Mouse (Mus musculus): ENCODE data around the gene Nudt14. TPM values are rescaled to one million over a fixed set of nuclear protein-coding genes. Genes with fewer than 3 reads are reported as not detected.

The Nudt14 gene
- polyA plus RNA-seq, 1 experiment from 2014 or later: 55.9 TPM

DNA sequence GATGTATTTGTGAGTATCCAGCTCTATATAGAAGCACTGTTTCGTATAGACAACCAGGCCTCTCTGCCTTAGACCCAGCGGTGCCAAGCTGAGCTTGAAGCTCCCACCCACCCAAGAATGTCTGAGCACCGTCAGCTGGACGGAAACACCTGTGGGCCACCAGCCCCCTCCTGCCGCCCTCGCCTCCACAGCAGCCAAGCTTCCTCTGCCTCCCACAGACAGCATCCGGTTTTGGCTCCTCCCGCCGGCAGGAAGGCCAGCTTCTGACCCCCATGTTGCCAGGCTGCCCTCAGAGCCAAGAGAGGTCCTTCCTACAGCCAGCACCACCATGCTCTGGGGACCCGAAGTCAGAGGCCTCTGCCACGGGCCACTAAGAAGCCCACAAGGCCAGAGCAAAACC, 27.4 kb downstream of the Nudt14 start:
- DNase-seq (ENCODE audit: low read depth, low spot score): no peak
- in situ Hi-C loops (cut with MboI; ENCODE audit: low pct_unique_long_range_greater_than_20kb): no loop called here
- no peak for TF ChIP-seq CTCF (IDR thresholded peaks at IDR 0.05)
- ChIA-PET POLR2A (no interaction called here), CTCF (no interaction called here)
- no peak for ATAC-seq
- no peaks in the 10 kb centered on the region for H3K27me3 ChIP-seq

GRCm38 (mm10) chr12:112912951-112913745, 28.8 kb downstream of the Nudt14 start:
- H3K27me3 ChIP-seq: no peaks in the 10 kb centered on the region
- no peak for TF ChIP-seq CTCF (IDR thresholded peaks at IDR 0.05)
- ATAC-seq (no peak), DNase-seq (ENCODE audit: low read depth, low spot score) (no peak)
- in situ Hi-C loops (cut with MboI; ENCODE audit: low pct_unique_long_range_greater_than_20kb): no loop called here
- CTCF ChIA-PET: no interaction called here
- POLR2A ChIA-PET: no interaction called here

GRCm38 (mm10) chr12:112911701-112912100, 30.2 kb downstream of the Nudt14 start:
- ATAC-seq (no peak), DNase-seq (ENCODE audit: low read depth, low spot score) (no peak)
- CTCF ChIA-PET: no interaction called here
- no peak for TF ChIP-seq CTCF (IDR thresholded peaks at IDR 0.05)
- no peaks in the 10 kb centered on the region for H3K27me3 ChIP-seq
- POLR2A ChIA-PET: no interaction called here
- in situ Hi-C loops (cut with MboI; ENCODE audit: low pct_unique_long_range_greater_than_20kb): no loop called here

DNA sequence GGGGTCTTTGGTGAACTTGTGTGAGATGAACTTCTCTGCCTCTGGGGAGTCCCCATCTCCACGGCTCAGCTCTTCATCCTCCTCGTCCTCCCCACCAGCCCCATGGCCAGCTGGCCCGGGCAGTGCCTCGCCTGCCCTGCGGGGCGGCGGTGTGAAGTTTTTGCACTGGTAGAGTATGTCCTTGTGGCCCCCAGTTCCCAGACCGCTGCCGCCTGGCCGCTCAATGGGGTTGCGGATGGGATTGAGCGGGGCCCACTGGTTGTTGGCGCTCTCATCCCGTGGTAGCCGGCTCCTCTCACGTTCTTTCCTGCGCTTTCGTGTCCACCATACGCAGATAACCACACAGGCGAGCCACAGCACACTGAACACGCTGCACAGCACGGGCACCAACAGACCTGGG, 32.9 kb downstream of the Nudt14 start:
- ATAC-seq: no peak
- ChIA-PET POLR2A (no interaction called here), CTCF (no interaction called here)
- TF ChIP-seq CTCF (IDR thresholded peaks at IDR 0.05): no peak
- in situ Hi-C loops (cut with MboI; ENCODE audit: low pct_unique_long_range_greater_than_20kb): no loop called here
- no peaks in the 10 kb centered on the region for H3K27me3 ChIP-seq
- DNase-seq (ENCODE audit: low read depth, low spot score): no peak

- no peaks in the 10 kb centered on the region for H3K27me3 ChIP-seq
- ATAC-seq (no peak), DNase-seq (ENCODE audit: low read depth, low spot score) (no peak)
- in situ Hi-C loops (cut with MboI; ENCODE audit: low pct_unique_long_range_greater_than_20kb): no loop called here
- CTCF ChIA-PET: no interaction called here
- POLR2A ChIA-PET: no interaction called here
- TF ChIP-seq CTCF (IDR thresholded peaks at IDR 0.05): no peak
Observed at GRCm38 (mm10) chr12:112905001-112905400, 36.9 kb downstream of the Nudt14 start.

DNA sequence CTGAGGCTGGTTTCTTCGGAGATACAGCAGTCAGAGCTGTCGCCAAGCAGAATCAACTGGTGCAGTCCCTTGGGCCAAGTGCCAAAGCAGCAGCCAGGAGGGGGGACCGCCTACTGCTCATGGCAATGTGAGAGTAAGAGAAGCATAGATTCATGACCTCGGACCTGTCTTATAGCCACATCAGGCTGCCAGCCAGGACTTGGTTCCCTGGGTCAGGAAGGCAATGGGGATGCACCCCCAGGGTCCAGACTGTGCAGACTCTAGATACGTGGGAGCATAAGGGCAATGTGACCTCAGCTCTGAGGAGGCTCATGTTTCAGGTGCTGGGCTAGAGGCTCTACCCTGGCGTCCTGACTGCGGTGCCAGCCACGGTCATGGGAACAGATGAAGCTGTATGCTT, 38.0 kb downstream of the Nudt14 start:
- DNase-seq (ENCODE audit: low read depth, low spot score): no peak
- CTCF ChIA-PET: no interaction called here

DNA sequence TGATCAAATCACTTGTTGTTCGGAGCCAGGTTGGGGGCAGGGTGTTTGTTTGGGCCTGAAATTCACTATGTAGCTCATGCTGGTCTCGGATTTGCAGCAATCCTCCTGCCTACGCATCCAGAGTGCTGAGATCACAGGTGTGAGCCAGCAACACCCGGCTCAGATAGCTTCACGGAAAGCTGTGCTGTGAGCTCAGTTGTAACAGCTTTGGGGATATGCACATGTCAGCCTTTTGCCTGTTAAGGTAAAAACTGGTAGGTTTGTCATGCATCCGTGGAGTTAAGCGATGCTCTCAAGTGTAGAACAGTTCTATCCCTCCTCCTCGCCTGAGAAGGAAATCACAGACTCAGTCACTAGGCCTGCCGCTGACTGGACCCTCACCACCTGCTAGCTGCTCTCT, 41.3 kb downstream of the Nudt14 start:
- H3K27me3 ChIP-seq: no peaks in the 10 kb centered on the region
- DNase-seq (ENCODE audit: low read depth, low spot score) (no peak), ATAC-seq (no peak)
- in situ Hi-C loops (cut with MboI; ENCODE audit: low pct_unique_long_range_greater_than_20kb): no loop called here
- ChIA-PET CTCF (no interaction called here), POLR2A (no interaction called here)
- no peak for TF ChIP-seq CTCF (IDR thresholded peaks at IDR 0.05)

More for the DNA sequence above, 38.0 kb downstream of the Nudt14 start:
- ATAC-seq: no peak
- TF ChIP-seq CTCF (IDR thresholded peaks at IDR 0.05): no peak
- in situ Hi-C loops (cut with MboI; ENCODE audit: low pct_unique_long_range_greater_than_20kb): no loop called here
- POLR2A ChIA-PET: no interaction called here
- H3K27me3 ChIP-seq: no peaks in the 10 kb centered on the region

DNA sequence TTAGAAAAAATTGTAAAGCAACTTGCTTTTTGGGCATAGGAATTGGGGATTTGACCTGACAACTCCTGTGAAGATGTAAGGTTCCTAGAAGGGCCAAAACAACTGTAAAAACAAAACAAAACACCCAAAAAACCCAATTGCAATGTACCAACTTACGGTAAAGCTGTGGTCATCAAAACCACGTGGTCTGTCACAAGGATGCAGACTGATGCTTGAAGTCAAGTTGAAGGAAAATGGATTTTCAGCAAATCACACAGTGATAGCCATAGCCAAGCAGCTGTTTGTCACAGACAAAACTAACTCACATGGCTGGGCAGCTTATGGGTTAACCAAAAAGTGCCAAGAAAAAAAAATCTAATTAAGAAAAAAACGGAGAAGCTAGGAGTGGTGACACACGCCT, 43.0 kb downstream of the Nudt14 start:
- in situ Hi-C loops (cut with MboI; ENCODE audit: low pct_unique_long_range_greater_than_20kb): no loop called here
- no peak for DNase-seq (ENCODE audit: low read depth, low spot score)
- no peaks in the 10 kb centered on the region for H3K27me3 ChIP-seq
- ATAC-seq: no peak
- no peak for TF ChIP-seq CTCF (IDR thresholded peaks at IDR 0.05)
- ChIA-PET CTCF (interaction anchor here (1.6 kb wide), 1 partner anchor 22 kb away, joined by 4 read pairs; no protein-coding TSS in a partner anchor), POLR2A (no interaction called here)

DNA sequence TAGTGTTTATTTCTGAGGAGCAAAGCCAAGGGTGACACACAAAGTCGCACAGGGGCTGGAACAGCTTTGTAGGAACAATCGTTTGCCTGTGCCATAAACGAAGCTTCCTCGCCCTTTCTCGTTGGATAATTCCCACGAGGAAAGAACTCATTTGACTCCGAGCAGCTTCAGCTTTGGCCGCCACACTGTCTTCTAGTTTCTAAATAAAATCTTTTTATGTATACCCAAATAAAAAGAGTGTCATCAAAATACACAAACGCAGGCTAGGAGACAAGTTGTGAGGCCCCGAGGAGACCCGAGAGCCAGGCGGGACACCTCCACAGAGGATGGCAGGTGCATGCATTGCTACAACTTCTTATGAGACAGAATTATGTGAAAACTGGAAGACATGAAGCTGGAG, 43.6 kb downstream of the Nudt14 start:
- POLR2A ChIA-PET: no interaction called here
- no peak for ATAC-seq
- no peak for TF ChIP-seq CTCF (IDR thresholded peaks at IDR 0.05)
- in situ Hi-C loops (cut with MboI; ENCODE audit: low pct_unique_long_range_greater_than_20kb): no loop called here
- CTCF ChIA-PET: interaction anchor here (1.1 to 1.6 kb wide), 2 partner anchors 19 to 23 kb away, joined by 3 to 4 read pairs; no protein-coding TSS in a partner anchor
- no peak for DNase-seq (ENCODE audit: low read depth, low spot score)
- no peaks in the 10 kb centered on the region for H3K27me3 ChIP-seq

- in situ Hi-C loops (cut with MboI; ENCODE audit: low pct_unique_long_range_greater_than_20kb): no loop called here
- POLR2A ChIA-PET: no interaction called here
- H3K27me3 ChIP-seq: no peaks in the 10 kb centered on the region
- DNase-seq (ENCODE audit: low read depth, low spot score) (no peak), ATAC-seq (no peak)
- CTCF ChIA-PET: interaction anchor here (1.1 kb wide), 1 partner anchor 20 kb away, joined by 3 read pairs; no protein-coding TSS in a partner anchor
- TF ChIP-seq CTCF (IDR thresholded peaks at IDR 0.05): no peak
Observed at GRCm38 (mm10) chr12:112897522-112898212, 44.3 kb downstream of the Nudt14 start.

DNA sequence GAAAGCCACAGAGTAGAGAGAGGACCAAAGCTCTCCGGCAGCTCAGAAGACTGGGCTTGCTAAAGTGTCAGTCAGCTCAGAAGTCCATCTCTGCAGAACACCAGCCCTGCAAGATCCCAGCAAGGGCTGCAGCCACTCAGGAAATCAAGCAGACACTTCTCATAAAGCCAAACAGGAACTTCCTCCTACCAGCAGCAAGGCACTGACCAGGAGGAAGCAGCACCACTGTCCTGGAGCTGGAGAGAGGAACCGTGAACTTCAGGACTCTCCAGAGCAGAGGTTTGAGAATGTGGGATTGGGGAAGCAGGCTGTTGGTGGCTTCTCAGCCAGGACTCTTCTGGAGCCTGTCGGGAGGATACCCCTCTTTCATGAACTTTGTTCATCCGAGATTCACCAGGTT, 47.0 kb downstream of the Nudt14 start:
- POLR2A ChIA-PET: no interaction called here
- in situ Hi-C loops (cut with MboI; ENCODE audit: low pct_unique_long_range_greater_than_20kb): no loop called here
- no peak for DNase-seq (ENCODE audit: low read depth, low spot score)

More for the DNA sequence above, 47.0 kb downstream of the Nudt14 start:
- CTCF ChIA-PET: interaction anchor here (1.0 kb wide), 1 partner anchor 19 kb away, joined by 3 read pairs; no protein-coding TSS in a partner anchor
- ATAC-seq: no peak
- no peaks in the 10 kb centered on the region for H3K27me3 ChIP-seq
- TF ChIP-seq CTCF (IDR thresholded peaks at IDR 0.05): no peak

Measured in Patski (cell line).